Mouse (Mus musculus) bone marrow, adult 2 months (tissue): ENCODE results near the gene Dek.

Experiments
- CTCF ChIP-seq: fragments of 200-500 bp; IDR thresholded peaks from 2 replicates; pipeline ENCODE4 v1.5.1; 2011; ENCODE audit warnings: low read length, control low read depth; ENCODE audit not compliant: control insufficient read depth, insufficient read depth
- POLR2A ChIP-seq: fragments of 200-500 bp; IDR thresholded peaks from 2 replicates; pipeline ENCODE4 v1.6.1; 2011; ENCODE audit warnings: low read depth, mild to moderate bottlenecking, control low read depth, low read length, borderline replicate concordance; ENCODE audit not compliant: control insufficient read depth

GRCm38 (mm10) chr13:47111185-47111584 lies 5.2 kb upstream of the Dek start:
- TF ChIP-seq CTCF (no peak), POLR2A (no peak)
